Mouse (Mus musculus): ENCODE measurements around the gene Vkorc1. TPM values are rescaled to one million over a fixed set of nuclear protein-coding genes. Genes with fewer than 3 reads are reported as not detected.

Vkorc1 gene
- polyA plus RNA-seq, 1 experiment from 2014 or later: 99.9 TPM

GRCm38 (mm10) chr7:127849973-127850875 lies 45.2 kb downstream of the Vkorc1 start:
- 60% methylated on average over 6 of the region's 6 CpGs for WGBS
- no peaks in the 10 kb centered on the region for H3K4me1 ChIP-seq (ENCODE audit: control insufficient read depth, insufficient read depth, low read length)
- peaks cover 8% of the 10 kb centered on the region for H3K36me3 ChIP-seq (ENCODE audit: control insufficient read depth, insufficient read depth)
- H3K4me2 ChIP-seq (ENCODE audit: low read depth, low read length): no peak overlapping the region
- no peak overlapping the region for H3K4me3 ChIP-seq (ENCODE audit: low read length)
- no peaks in the 10 kb centered on the region for H3K9me3 ChIP-seq (replicated peaks; ENCODE audit: control insufficient read depth, low read length)
- ATAC-seq (replicated peaks; ENCODE audit: extremely low read depth, insufficient read depth, low FRiP score): no peak
- no peak overlapping the region for H3K9ac ChIP-seq (ENCODE audit: low read length)
- no peaks in the 10 kb centered on the region for H3K27me3 ChIP-seq (ENCODE audit: control insufficient read depth, insufficient read depth, low read length)
- no peak overlapping the region for H3K27ac ChIP-seq (ENCODE audit: low read length)

Other genes with a start within 250 kb of the Vkorc1 start
- 36.9 and 37.5 TPM in 2 replicates for gene Bcl7c, start 186.7 kb downstream of the Vkorc1 start, polyA plus RNA-seq (2015; fragmentation: Nextera tagmentation; extraction: Ambion mirVana)
- 6.2 and 6.6 TPM in 2 replicates for gene Ctf1, start 182.9 kb downstream of the Vkorc1 start, polyA plus RNA-seq (2015; fragmentation: Nextera tagmentation; extraction: Ambion mirVana)
- gene Ctf2, start 163.5 kb downstream of the Vkorc1 start, polyA plus RNA-seq (2015; fragmentation: Nextera tagmentation; extraction: Ambion mirVana): 0.11 TPM in 2 replicates
- gene Fbxl19, start 151.1 kb downstream of the Vkorc1 start, polyA plus RNA-seq (2015; fragmentation: Nextera tagmentation; extraction: Ambion mirVana): 1.3 and 2.1 TPM in 2 replicates
- 20.3 and 21.4 TPM in 2 replicates for gene Orai3, start 125.8 kb downstream of the Vkorc1 start, polyA plus RNA-seq (2015; fragmentation: Nextera tagmentation; extraction: Ambion mirVana)
- gene Setd1a, start 118.9 kb downstream of the Vkorc1 start, polyA plus RNA-seq (2015; fragmentation: Nextera tagmentation; extraction: Ambion mirVana): 10.3 and 12.3 TPM in 2 replicates
- gene Gm49388, start 110.0 kb downstream of the Vkorc1 start, polyA plus RNA-seq (2015; fragmentation: Nextera tagmentation; extraction: Ambion mirVana): not detected in 2 replicates
- 24.5 and 24.9 TPM in 2 replicates for gene Hsd3b7, start 95.0 kb downstream of the Vkorc1 start, polyA plus RNA-seq (2015; fragmentation: Nextera tagmentation; extraction: Ambion mirVana)
- gene Stx4a, start 71.3 kb downstream of the Vkorc1 start, polyA plus RNA-seq (2015; fragmentation: Nextera tagmentation; extraction: Ambion mirVana): 50.3 and 53.7 TPM in 2 replicates
- gene Stx1b, start 71.1 kb downstream of the Vkorc1 start, polyA plus RNA-seq (2015; fragmentation: Nextera tagmentation; extraction: Ambion mirVana): 1.0 and 1.3 TPM in 2 replicates
- gene Zfp646, start 19.4 kb downstream of the Vkorc1 start, polyA plus RNA-seq (2015; fragmentation: Nextera tagmentation; extraction: Ambion mirVana): 6.8 and 7.4 TPM in 2 replicates
- gene Zfp668, start 18.8 kb downstream of the Vkorc1 start, polyA plus RNA-seq (2015; fragmentation: Nextera tagmentation; extraction: Ambion mirVana): 9.1 and 10.4 TPM in 2 replicates
- 1.5 and 1.8 TPM in 2 replicates for gene Prss53, start 4.6 kb downstream of the Vkorc1 start, polyA plus RNA-seq (2015; fragmentation: Nextera tagmentation; extraction: Ambion mirVana)
- gene Gm21974, start 163 bp downstream of the Vkorc1 start, polyA plus RNA-seq (2015; fragmentation: Nextera tagmentation; extraction: Ambion mirVana): not detected in 2 replicates
- gene Bckdk, start 8.5 kb upstream of the Vkorc1 start, polyA plus RNA-seq (2015; fragmentation: Nextera tagmentation; extraction: Ambion mirVana): 141 and 149 TPM in 2 replicates
- gene Kat8, start 16.9 kb upstream of the Vkorc1 start, polyA plus RNA-seq (2015; fragmentation: Nextera tagmentation; extraction: Ambion mirVana): 26.1 and 30.4 TPM in 2 replicates
- 1.6 and 8.3 TPM in 2 replicates for gene Prss8, start 34.5 kb upstream of the Vkorc1 start, polyA plus RNA-seq (2015; fragmentation: Nextera tagmentation; extraction: Ambion mirVana)
- 8.8 and 9.6 TPM in 2 replicates for gene Prss36, start 51.1 kb upstream of the Vkorc1 start, polyA plus RNA-seq (2015; fragmentation: Nextera tagmentation; extraction: Ambion mirVana)
- 249 and 255 TPM in 2 replicates for gene Fus, start 71.8 kb upstream of the Vkorc1 start, polyA plus RNA-seq (2015; fragmentation: Nextera tagmentation; extraction: Ambion mirVana)
- gene Pycard, start 98.2 kb upstream of the Vkorc1 start, polyA plus RNA-seq (2015; fragmentation: Nextera tagmentation; extraction: Ambion mirVana): 60.8 and 72.1 TPM in 2 replicates
- 0.84 and 1.0 TPM in 2 replicates for gene Trim72, start 108.3 kb upstream of the Vkorc1 start, polyA plus RNA-seq (2015; fragmentation: Nextera tagmentation; extraction: Ambion mirVana)
- 0.98 and 1.2 TPM in 2 replicates for gene Itgam, start 167.0 kb upstream of the Vkorc1 start, polyA plus RNA-seq (2015; fragmentation: Nextera tagmentation; extraction: Ambion mirVana)
- not detected in 2 replicates for gene Gm49368, start 167.1 kb upstream of the Vkorc1 start, polyA plus RNA-seq (2015; fragmentation: Nextera tagmentation; extraction: Ambion mirVana)
- gene Itgax, start 233.9 kb upstream of the Vkorc1 start, polyA plus RNA-seq (2015; fragmentation: Nextera tagmentation; extraction: Ambion mirVana): 0.22 and 0.67 TPM in 2 replicates